9 mouse cellular contexts compared by ENCODE assay signal in the genomic region with DNA sequence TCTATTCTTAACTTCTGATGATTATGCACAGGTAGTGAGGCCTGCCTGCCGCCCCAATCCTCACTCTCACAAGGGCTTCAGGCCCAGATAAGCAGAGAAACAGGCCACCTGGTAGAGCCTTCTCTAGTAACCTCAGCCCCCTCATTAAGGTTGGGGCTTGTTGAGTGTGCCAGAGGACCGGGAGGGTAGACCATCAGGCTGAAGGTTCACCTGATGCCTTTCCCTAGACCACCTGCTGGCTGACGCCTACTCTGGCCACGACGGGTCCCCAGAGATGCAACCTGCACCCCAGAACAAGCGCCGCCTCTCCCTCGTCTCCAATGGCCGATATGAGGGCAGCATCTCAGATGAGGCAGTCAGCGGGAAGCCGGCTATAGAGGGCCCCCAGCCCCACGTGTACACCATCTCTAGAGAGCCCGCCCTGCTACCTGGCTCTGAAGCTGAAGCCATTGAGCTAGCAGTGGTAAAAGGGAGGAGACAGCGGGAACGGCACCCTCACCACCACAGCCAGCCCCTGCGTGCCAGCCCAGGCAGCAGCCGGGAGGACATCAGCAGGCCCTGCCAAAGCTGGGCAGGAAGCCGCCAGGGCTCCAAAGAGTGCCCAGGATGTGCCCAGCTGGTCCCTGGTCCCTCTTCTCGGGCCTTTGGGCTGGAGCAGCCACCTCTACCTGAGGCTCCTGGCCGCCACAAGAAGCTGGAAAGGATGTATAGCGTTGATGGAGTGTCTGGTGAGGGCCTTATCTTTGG. TPM values are rescaled to one million over a fixed set of nuclear protein-coding genes. Genes with fewer than 3 reads are reported as not detected.
A peak's percentile ranks its signal among the peaks of the same experiment; 100 is the strongest.
DNase-seq lines count a peak whose midpoint lies in the region; ATAC-seq and TF ChIP-seq lines count a peak whose summit lies in the region.
"Had no signal": no experiment of that assay in that cellular context is flagged by ENCODE, and none has a peak within 500 bp of the region (broad histone marks: within the 10 kb centered on the region; RNA-seq: fewer than 3 reads in every experiment).

No protein-coding gene starts in this region.

- no peak overlapping the region; the same call in 1 of the 2 replicates for H3K9ac ChIP-seq in lung, embryonic 15.5 days
- peak overlapping the region; percentile 91; the same call in 1 of the 2 replicates for H3K9ac ChIP-seq in intestine, embryonic 16.5 days (ENCODE audit: low read depth, low read length)
- H3K9ac ChIP-seq in neural tube, embryonic 14.5 days (replicated peaks; ENCODE audit: low read depth, low read length) = peak overlapping the region; percentile 71

- no peak for TF ChIP-seq POLR2A in cerebellum, adult 2 months (IDR thresholded peaks at IDR 0.05; ENCODE audit: borderline replicate concordance, insufficient read depth, low read length)

- no peak overlapping the region for H3K27ac ChIP-seq in cerebellum, adult 2 months (ENCODE audit: insufficient read depth, low read length)
- H3K27ac ChIP-seq in lung, embryonic 15.5 days = no peak overlapping the region
- no peak overlapping the region for H3K27ac ChIP-seq in intestine, embryonic 16.5 days (ENCODE audit: low read length)
- no peak overlapping the region for H3K27ac ChIP-seq in neural tube, embryonic 14.5 days (ENCODE audit: low read depth, low read length)

- no peaks in the 10 kb centered on the region for H3K9me3 ChIP-seq in lung, embryonic 15.5 days
- H3K9me3 ChIP-seq in intestine, embryonic 16.5 days (ENCODE audit: control insufficient read depth, low read length) = no peaks in the 10 kb centered on the region
- H3K9me3 ChIP-seq in neural tube, embryonic 14.5 days (ENCODE audit: control insufficient read depth, low read length) = no peaks in the 10 kb centered on the region

- TF ChIP-seq CTCF in cerebellum, adult 2 months (IDR thresholded peaks at IDR 0.05; ENCODE audit: borderline replicate concordance, insufficient read depth, low read depth, low read length) = no peak

- H3K4me3 ChIP-seq in cerebellum, adult 2 months (replicated peaks; ENCODE audit: insufficient read depth, low read depth, low read length) = peak overlapping the region; percentile 69
- H3K4me3 ChIP-seq in lung, embryonic 15.5 days = peak overlapping the region; percentile 70
- H3K4me3 ChIP-seq in intestine, embryonic 16.5 days (ENCODE audit: low read length) = no peak overlapping the region
- peak overlapping the region; percentile 95 for H3K4me3 ChIP-seq in neural tube, embryonic 14.5 days (ENCODE audit: low read depth, low read length)

- 0 out of 2 replicates have a peak, but pooled peaks cover 1% of the 10 kb centered on the region for H3K27me3 ChIP-seq in cerebellum, adult 2 months (ENCODE audit: control insufficient read depth, insufficient read depth, low read length)
- H3K27me3 ChIP-seq in lung, embryonic 15.5 days = no peaks in the 10 kb centered on the region
- no peaks in the 10 kb centered on the region for H3K27me3 ChIP-seq in intestine, embryonic 16.5 days (replicated peaks; ENCODE audit: control insufficient read depth, insufficient read depth, low read length)
- no peaks in the 10 kb centered on the region for H3K27me3 ChIP-seq in neural tube, embryonic 14.5 days (ENCODE audit: control insufficient read depth, insufficient read depth, low read length)

- ATAC-seq in cerebellum, adult (ENCODE audit: insufficient number of reproducible peaks, low FRiP score, low TSS enrichment) = no peak
- ATAC-seq in lung, embryonic 15.5 days (ENCODE audit: borderline replicate concordance, extremely low read depth, low FRiP score, low TSS enrichment) = no peak
- ATAC-seq in intestine, embryonic 16.5 days = no peak
- ATAC-seq in neural tube, embryonic 14.5 days (ENCODE audit: low read depth) = no peak
- no peak for ATAC-seq in erythroblast, adult 5-6 weeks (replicated peaks; ENCODE audit: low FRiP score, poor library complexity, severe bottlenecking)

- peaks cover 12% of the 10 kb centered on the region; the same call in 1 of the 2 replicates for H3K4me1 ChIP-seq in cerebellum, adult 2 months (ENCODE audit: control insufficient read depth, insufficient read depth, low read length)
- peaks cover 7% of the 10 kb centered on the region for H3K4me1 ChIP-seq in lung, embryonic 15.5 days
- H3K4me1 ChIP-seq in intestine, embryonic 16.5 days (ENCODE audit: control insufficient read depth, insufficient read depth, low read length) = peaks cover 10% of the 10 kb centered on the region
- peaks cover 16% of the 10 kb centered on the region for H3K4me1 ChIP-seq in neural tube, embryonic 14.5 days (ENCODE audit: control insufficient read depth, insufficient read depth, low read length)

- DNase-seq in cerebellum, adult 2 months = no peak
- DNase-seq in lung, postnatal 25 days (ENCODE audit: low spot score) = no peak
- no peak for DNase-seq in adrenal gland, adult 8-10 months

- WGBS in cerebellum, adult 2 months = 56% methylated on average over 21 of the region's 21 CpGs
- WGBS in lung, embryonic 15.5 days = 87% methylated on average over 21 of the region's 21 CpGs
- 88% methylated on average over 21 of the region's 21 CpGs for WGBS in intestine, embryonic 16.5 days
- 87% methylated on average over 21 of the region's 21 CpGs for WGBS in neural tube, embryonic 14.5 days

- peak overlapping the region; percentile 73 for H3K4me2 ChIP-seq in lung, embryonic 15.5 days
- peak overlapping the region; percentile 83 for H3K4me2 ChIP-seq in intestine, embryonic 16.5 days (ENCODE audit: low read depth, low read length)
- peak overlapping the region; percentile 90 for H3K4me2 ChIP-seq in neural tube, embryonic 14.5 days (ENCODE audit: low read depth, low read length)

- 0 out of 2 replicates have a peak, but pooled peaks cover 7% of the 10 kb centered on the region for H3K36me3 ChIP-seq in lung, embryonic 15.5 days
- H3K36me3 ChIP-seq in intestine, embryonic 16.5 days (ENCODE audit: control insufficient read depth, insufficient read depth, low read length) = no peaks in the 10 kb centered on the region
- H3K36me3 ChIP-seq in neural tube, embryonic 14.5 days (ENCODE audit: control insufficient read depth, insufficient read depth, low read length) = peaks cover 14% of the 10 kb centered on the region

RNA-seq across cellular contexts. Expression of gene Nsmf, which starts 1.4 kb away (rescaled TPM):
- polyA plus RNA-seq in cerebellum, adult 2 months (2012; rRNA removed) = 203 and 244 TPM in 2 replicates
- polyA plus RNA-seq in lung, embryonic 15.5 days (2015; fragmentation: Nextera tagmentation; extraction: Ambion mirVana) = 67.3 and 71.1 TPM in 2 replicates
- polyA plus RNA-seq in intestine, embryonic 16.5 days (2015; fragmentation: Nextera tagmentation; extraction: Ambion mirVana) = 39.1 and 45.5 TPM in 2 replicates
- 137 and 143 TPM in 2 replicates for polyA plus RNA-seq in neural tube, embryonic 14.5 days (2014; fragmentation: Nextera tagmentation; extraction: Ambion mirVana)
- total RNA-seq in adrenal gland, adult 8-10 months (2022) = 10 to 100 TPM; 41.6 to 84.4 (median 63.1) TPM
- total RNA-seq in erythroblast, adult 5-6 weeks (2015; ENCODE audit: low replicate concordance) = 1.7 and 2.1 TPM in 2 replicates
- 0.60 and 1.5 TPM in 2 replicates for total RNA-seq in erythroblast, adult 5-6 weeks (2017; ENCODE audit: low replicate concordance)

RNA-seq across cellular contexts. Expression of gene Entpd8, which starts 24.5 kb away (rescaled TPM):
- not detected in 2 replicates for polyA plus RNA-seq in cerebellum, adult 2 months (2012; rRNA removed)
- polyA plus RNA-seq in lung, embryonic 15.5 days (2015; fragmentation: Nextera tagmentation; extraction: Ambion mirVana) = 0.31 and 0.52 TPM in 2 replicates
- 14.3 and 16.7 TPM in 2 replicates for polyA plus RNA-seq in intestine, embryonic 16.5 days (2015; fragmentation: Nextera tagmentation; extraction: Ambion mirVana)
- 0.27 TPM in 1 of 2 replicates, not detected in the other for polyA plus RNA-seq in neural tube, embryonic 14.5 days (2014; fragmentation: Nextera tagmentation; extraction: Ambion mirVana)
- total RNA-seq in adrenal gland, adult 8-10 months (2022) = under 1 TPM in 1 of 4 experiments, not detected in 3; 0.27 TPM
- not detected in 2 replicates for total RNA-seq in erythroblast, adult 5-6 weeks (2015; ENCODE audit: low replicate concordance)
- not detected in 2 replicates for total RNA-seq in erythroblast, adult 5-6 weeks (2017; ENCODE audit: low replicate concordance)
- total RNA-seq: hematopoietic stem cell, adult 5-6 weeks had no signal

RNA-seq across cellular contexts. Expression of gene Noxa1, which starts 39.4 kb away (rescaled TPM):
- polyA plus RNA-seq in cerebellum, adult 2 months (2012; rRNA removed) = not detected in 2 replicates
- polyA plus RNA-seq in lung, embryonic 15.5 days (2015; fragmentation: Nextera tagmentation; extraction: Ambion mirVana) = 1.0 and 1.1 TPM in 2 replicates
- polyA plus RNA-seq in intestine, embryonic 16.5 days (2015; fragmentation: Nextera tagmentation; extraction: Ambion mirVana) = 6.5 and 7.9 TPM in 2 replicates
- 0.17 TPM in 1 of 2 replicates, not detected in the other for polyA plus RNA-seq in neural tube, embryonic 14.5 days (2014; fragmentation: Nextera tagmentation; extraction: Ambion mirVana)
- not detected for total RNA-seq in adrenal gland, adult 8-10 months (2022)
- total RNA-seq in erythroblast, adult 5-6 weeks (2015; ENCODE audit: low replicate concordance) = not detected in 2 replicates
- not detected in 2 replicates for total RNA-seq in erythroblast, adult 5-6 weeks (2017; ENCODE audit: low replicate concordance)
- total RNA-seq: hematopoietic stem cell, adult 5-6 weeks had no signal

Comparison
In these comparisons a context has a peak if more than half of its experiments do, and no peak if none do; other contexts are left out.
1. RNA of gene Entpd8, which starts 24.5 kb away (polyA plus RNA-seq): 14.3 to 16.7 TPM in intestine, embryonic 16.5 days; 0.31 to 0.52 TPM in lung, embryonic 15.5 days, 0.27 TPM in neural tube, embryonic 14.5 days and not detected in cerebellum, adult 2 months; every median in the first group is over 10 times any median in the second.
2. Peak in every context shown above with its lines, with median percentiles within 50 percentile points of each other: H3K4me2 ChIP-seq.